Mouse (Mus musculus) forebrain, embryonic 14.5 days (tissue): ENCODE results near the gene Tor1aip2. TPM values are rescaled to one million over a fixed set of nuclear protein-coding genes. Genes with fewer than 3 reads are reported as not detected.
A peak's percentile ranks its signal among the peaks of the same experiment; 100 is the strongest.

Experiments used
- ATAC-seq: fragments of 200-750 bp; cut with Nextera tagmentation; 2 replicates; pipeline ENCODE4 v1.8.0; 2017; ENCODE audit warnings: mild to moderate bottlenecking, moderate library complexity
- DNase-seq: peaks from one replicate; pipeline ENCODE4 v3.0.0-alpha.2; 2015; ENCODE audit warnings: low spot score
- H3K27ac ChIP-seq: fragments of 300-500 bp; sonication (generic); 2 replicates; pipeline ENCODE4 v1.5.1; 2014; ENCODE audit warnings: low read depth, mild to moderate bottlenecking, control low read depth, low read length, moderate library complexity
- H3K27me3 ChIP-seq: fragments of 300-500 bp; sonication (generic); replicated peaks from 2 replicates; pipeline ENCODE4 v1.6.1; 2014; ENCODE audit warnings: low read length, control low read depth, mixed read lengths; ENCODE audit not compliant: control insufficient read depth, insufficient read depth
- H3K36me3 ChIP-seq: fragments of 300-500 bp; sonication (generic); 2 replicates; pipeline ENCODE4 v1.6.1; 2014; ENCODE audit warnings: low read length, control low read depth; ENCODE audit not compliant: control insufficient read depth, insufficient read depth
- H3K4me1 ChIP-seq: fragments of 300-500 bp; sonication (generic); 2 replicates; pipeline ENCODE4 v1.6.1; 2014; ENCODE audit warnings: antibody characterized with exemption, low read length, control low read depth; ENCODE audit not compliant: control insufficient read depth, insufficient read depth
- H3K4me2 ChIP-seq: fragments of 300-500 bp; sonication (generic); 2 replicates; pipeline ENCODE4 v1.6.1; 2014; ENCODE audit warnings: mild to moderate bottlenecking, control low read depth, low read length
- H3K4me3 ChIP-seq: fragments of 300-500 bp; sonication (generic); 2 replicates; pipeline ENCODE4 v1.5.1; 2014; ENCODE audit warnings: low read depth, low read length, control low read depth
- H3K9ac ChIP-seq: fragments of 300-500 bp; sonication (generic); 2 replicates; pipeline ENCODE4 v1.6.1; 2014; ENCODE audit warnings: mild to moderate bottlenecking, low read length, control low read depth, moderate library complexity
- H3K9me3 ChIP-seq: fragments of 300-500 bp; sonication (generic); replicated peaks from 2 replicates; pipeline ENCODE4 v1.6.1; 2016; ENCODE audit warnings: low read length, control low read depth, mixed read lengths; ENCODE audit not compliant: control insufficient read depth
- WGBS: fragments of 180-500 bp; shearing (Covaris S2); extraction: QIAGEN DNeasy Blood & Tissue Kit; methylation state at CpG from one replicate; pipeline ENCODE4 v1.1.7; 2014; 5-methylcytosine and 5-hydroxymethylcytosine counted together
- polyA plus RNA-seq: library from polyadenylated mRNA; unstranded; fragments of >200 nt; fragmentation: Nextera tagmentation; extraction: Ambion mirVana; gene quantifications from 2 replicates; pipeline ENCODE4 v1.2.1, GENCODE M21; 2014

Gene Tor1aip2
- polyA plus RNA-seq, 1 experiment from 2014 or later = 87.9 TPM

DNA sequence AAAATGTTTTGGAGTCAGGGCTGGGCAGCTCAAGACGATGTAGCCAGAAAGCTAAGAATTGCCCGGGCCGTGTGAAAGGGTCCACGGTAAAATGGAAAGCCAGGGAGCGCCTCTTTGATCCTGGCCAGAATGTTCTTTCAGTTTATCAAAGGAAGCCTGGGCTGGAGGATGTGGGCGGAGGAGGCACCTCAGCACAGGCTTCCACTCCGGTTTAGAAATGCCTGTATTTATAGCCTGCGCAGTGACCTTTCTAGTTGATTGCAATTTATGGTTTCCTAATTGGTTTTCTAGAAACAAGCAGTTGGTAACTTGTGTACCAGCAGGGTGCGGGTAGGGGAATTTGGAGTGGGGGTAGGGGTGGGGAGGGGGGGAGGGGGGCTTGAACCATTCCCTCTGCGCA, 73.2 kb downstream of the Tor1aip2 start:
- Histone ChIP-seq H3K27me3 (no peaks in the 10 kb centered on the region), H3K27ac (no peak overlapping the region), H3K4me2 (no peak overlapping the region), H3K4me3 (no peak overlapping the region), H3K4me1 (no peaks in the 10 kb centered on the region), H3K36me3 (no peaks in the 10 kb centered on the region), H3K9ac (no peak overlapping the region), H3K9me3 (no peaks in the 10 kb centered on the region)
- DNase-seq = peak; percentile 14
- WGBS = 14% methylated on average over 10 of the region's 10 CpGs
- peak; percentile 34; the same call in 1 of the 2 replicates for ATAC-seq

- Histone ChIP-seq H3K36me3 (no peaks in the 10 kb centered on the region), H3K4me1 (no peaks in the 10 kb centered on the region), H3K27me3 (no peaks in the 10 kb centered on the region), H3K4me2 (no peak overlapping the region), H3K9ac (no peak overlapping the region), H3K4me3 (no peak overlapping the region), H3K27ac (no peak overlapping the region), H3K9me3 (no peaks in the 10 kb centered on the region)
- ATAC-seq = no peak
- 77% methylated on average over 9 of the region's 9 CpGs for WGBS
- no peak for DNase-seq
Measured at GRCm38 (mm10) chr1:156111090-156111489, 75.9 kb downstream of the Tor1aip2 start.

DNA sequence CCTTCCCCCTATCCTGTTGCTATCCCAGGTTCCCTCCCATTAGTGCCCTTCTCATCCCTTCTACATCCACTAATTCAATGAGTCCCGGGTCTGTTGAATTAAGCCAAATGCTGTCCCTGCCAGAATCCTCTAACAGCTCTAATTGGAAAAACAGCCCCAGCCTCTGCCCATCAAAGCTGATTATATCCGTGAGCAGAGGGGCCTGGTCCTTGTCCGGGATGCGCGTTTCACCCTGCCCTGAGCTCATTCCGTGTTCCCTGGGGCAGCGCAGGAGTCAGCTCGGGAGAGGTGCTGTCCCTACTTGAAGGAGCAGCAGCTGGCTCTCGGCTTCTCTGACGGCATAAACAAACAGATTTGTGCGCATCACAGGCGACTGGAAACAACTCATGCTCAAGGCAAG, 76.5 kb downstream of the Tor1aip2 start:
- no peak overlapping the region for H3K4me3 ChIP-seq
- no peaks in the 10 kb centered on the region for H3K4me1 ChIP-seq
- ATAC-seq (no peak), DNase-seq (peak; percentile 17)
- no peak overlapping the region for H3K27ac ChIP-seq
- H3K36me3 ChIP-seq = no peaks in the 10 kb centered on the region
- H3K9me3 ChIP-seq = no peaks in the 10 kb centered on the region
- 33% methylated on average over 12 of the region's 12 CpGs for WGBS
- no peak overlapping the region for H3K9ac ChIP-seq
- H3K27me3 ChIP-seq = no peaks in the 10 kb centered on the region
- H3K4me2 ChIP-seq = no peak overlapping the region

- 59% methylated on average over 7 of the region's 7 CpGs for WGBS
- ATAC-seq = no peak
- no peak for DNase-seq
- no peaks in the 10 kb centered on the region for H3K4me1 ChIP-seq
- no peaks in the 10 kb centered on the region for H3K9me3 ChIP-seq
- no peak overlapping the region for H3K4me2 ChIP-seq
- H3K27me3 ChIP-seq = no peaks in the 10 kb centered on the region
- no peak overlapping the region for H3K9ac ChIP-seq
- no peak overlapping the region for H3K27ac ChIP-seq
- no peaks in the 10 kb centered on the region for H3K36me3 ChIP-seq
- H3K4me3 ChIP-seq = no peak overlapping the region
Measured at GRCm38 (mm10) chr1:156112142-156112541, 76.9 kb downstream of the Tor1aip2 start.

GRCm38 (mm10) chr1:156113884-156114499, 78.8 kb downstream of the Tor1aip2 start:
- H3K27me3 ChIP-seq = no peaks in the 10 kb centered on the region
- H3K9ac ChIP-seq = no peak overlapping the region
- 86% methylated on average over 8 of the region's 8 CpGs for WGBS
- H3K9me3 ChIP-seq = no peaks in the 10 kb centered on the region
- H3K4me2 ChIP-seq = no peak overlapping the region
- H3K27ac ChIP-seq = no peak overlapping the region
- no peaks in the 10 kb centered on the region for H3K4me1 ChIP-seq
- ATAC-seq (no peak), DNase-seq (no peak)
- no peak overlapping the region for H3K4me3 ChIP-seq
- H3K36me3 ChIP-seq = no peaks in the 10 kb centered on the region

- no peak overlapping the region for H3K4me3 ChIP-seq
- H3K36me3 ChIP-seq = no peaks in the 10 kb centered on the region
- DNase-seq = no peak
- H3K9me3 ChIP-seq = no peaks in the 10 kb centered on the region
- ATAC-seq = no peak
- H3K4me1 ChIP-seq = no peaks in the 10 kb centered on the region
- 67% methylated on average over 3 of the region's 3 CpGs for WGBS
- no peak overlapping the region for H3K27ac ChIP-seq
- H3K9ac ChIP-seq = no peak overlapping the region
- H3K27me3 ChIP-seq = no peaks in the 10 kb centered on the region
- no peak overlapping the region for H3K4me2 ChIP-seq
Measured at GRCm38 (mm10) chr1:156116770-156117169, 81.6 kb downstream of the Tor1aip2 start.

Other genes starting within 250 kb of the Tor1aip2 start
- 7.9 and 8.6 TPM in 2 replicates for gene Qsox1, start 222.5 kb upstream of the Tor1aip2 start, polyA plus RNA-seq
- 8.1 and 10.1 TPM in 2 replicates for gene Cep350, start 62.1 kb upstream of the Tor1aip2 start, polyA plus RNA-seq
- gene Tor1aip1, start 1.1 kb downstream of the Tor1aip2 start, polyA plus RNA-seq = 24.3 and 29.7 TPM in 2 replicates
- 1.8 TPM in 2 replicates for gene Fam163a, start 169.6 kb downstream of the Tor1aip2 start, polyA plus RNA-seq